Mouse (Mus musculus) brain, embryonic 14.5 days (tissue): ENCODE measurements around the gene Bcl10. TPM values are rescaled to one million over a fixed set of nuclear protein-coding genes. Genes with fewer than 3 reads are reported as not detected.
"Not testable (repeated sequence)": the region's sequence is repeated elsewhere in the genome, so short reads cannot be mapped to it uniquely, and the experiment has no call there.

Source experiments
- DNase-seq: peaks from one replicate; pipeline ENCODE4 v3.0.0-alpha.2; 2011; ENCODE audit warnings: low read depth
- CTCF ChIP-seq: fragments of 200-500 bp; IDR thresholded peaks from 2 replicates; pipeline ENCODE4 v1.5.1; 2012; ENCODE audit warnings: inconsistent platforms, mild to moderate bottlenecking, moderate library complexity, borderline replicate concordance; ENCODE audit not compliant: insufficient read depth, insufficient read length; ENCODE audit errors: extremely low read depth
- POLR2A ChIP-seq: fragments of 200-500 bp; IDR thresholded peaks from 2 replicates; pipeline ENCODE4 v1.6.1; 2012; ENCODE audit warnings: mild to moderate bottlenecking, inconsistent platforms, borderline replicate concordance; ENCODE audit not compliant: poor library complexity, insufficient read depth, insufficient read length, severe bottlenecking; ENCODE audit errors: extremely low read depth
- polyA plus RNA-seq: library from polyadenylated mRNA; depleted of rRNA; stranded (reverse); fragments of >200 nt; gene quantifications from 2 replicates; pipeline ENCODE4 v1.2.3, GENCODE M21; 2012; rRNA removed

Gene Bcl10
- polyA plus RNA-seq, 1 experiment, result 19.0 TPM

GRCm38 (mm10) chr3:145953411-145953810 is 30.8 kb downstream of the Bcl10 start:
- no peak for DNase-seq
- no peak for TF ChIP-seq CTCF
- no peak for TF ChIP-seq POLR2A

- TF ChIP-seq CTCF, result no peak
- no peak for TF ChIP-seq POLR2A
- DNase-seq, result no peak
These were observed 37.2 kb downstream of the Bcl10 start for GRCm38 (mm10) chr3:145959824-145960223.

DNA sequence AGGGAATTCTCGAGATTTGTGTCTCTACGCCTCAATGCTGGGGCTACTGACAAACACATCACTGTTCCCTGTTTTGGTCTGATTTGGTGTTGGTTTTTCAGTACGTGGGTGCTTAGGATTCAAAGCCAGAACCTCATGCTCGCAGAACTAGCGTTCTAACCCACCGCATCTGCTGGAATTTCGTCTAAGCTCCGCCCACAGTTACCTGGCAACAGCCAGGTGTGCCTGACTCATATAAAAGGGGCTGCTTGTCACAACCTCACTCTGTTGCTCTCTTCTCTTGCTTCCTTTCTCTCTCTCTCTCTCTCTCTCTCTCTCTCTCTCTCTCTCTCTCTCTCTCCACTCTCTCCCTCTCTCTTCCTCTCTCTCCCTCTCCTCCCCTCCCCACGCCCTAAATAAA is 39.8 kb downstream of the Bcl10 start:
- TF ChIP-seq CTCF, result no peak
- no peak for TF ChIP-seq POLR2A
- DNase-seq, result no peak

DNA sequence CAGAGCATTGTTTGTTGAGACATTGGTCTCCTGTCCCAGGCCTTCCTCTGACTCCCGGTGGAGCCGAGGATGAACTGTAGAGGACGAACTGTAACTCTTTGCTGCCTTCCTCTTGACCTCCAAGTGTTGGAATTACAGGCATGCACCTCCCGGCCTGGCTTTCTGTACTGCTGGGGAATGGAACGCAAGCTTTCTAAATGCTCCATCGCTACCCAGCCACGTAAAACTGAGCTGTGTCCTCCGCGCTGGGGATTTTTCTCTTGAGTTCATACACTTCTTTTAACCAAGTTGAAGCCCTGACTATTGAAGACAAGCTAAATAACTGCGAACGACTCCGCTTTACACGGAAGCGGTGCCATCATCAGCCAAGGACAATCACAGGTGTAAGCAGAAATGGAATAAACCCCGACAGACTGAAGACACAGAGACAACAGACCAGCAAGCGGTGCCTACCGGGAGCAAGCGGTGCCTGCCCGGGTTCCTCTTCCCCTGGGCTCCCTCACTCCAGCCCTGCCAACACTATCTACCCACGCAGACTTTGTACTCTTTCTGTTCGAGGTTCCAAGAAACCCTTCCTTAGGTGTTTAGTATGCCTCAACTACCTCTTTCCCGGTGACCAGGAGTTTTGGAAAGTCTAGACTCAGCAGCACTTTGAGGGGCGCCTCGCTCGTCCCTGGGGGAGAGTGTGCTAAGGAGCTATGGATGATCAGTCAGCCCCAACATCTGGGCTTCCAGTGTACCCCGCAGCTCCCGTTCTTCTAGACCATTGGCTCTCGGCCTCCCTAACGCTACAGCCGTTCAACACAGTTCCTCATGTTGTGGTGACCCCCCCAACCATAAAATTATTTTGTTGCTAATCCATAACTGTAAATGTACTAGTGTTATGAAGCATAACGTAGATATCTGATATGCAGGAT is 40.8 kb downstream of the Bcl10 start:
- DNase-seq, result no peak
- TF ChIP-seq CTCF (no peak), POLR2A (no peak)

DNA sequence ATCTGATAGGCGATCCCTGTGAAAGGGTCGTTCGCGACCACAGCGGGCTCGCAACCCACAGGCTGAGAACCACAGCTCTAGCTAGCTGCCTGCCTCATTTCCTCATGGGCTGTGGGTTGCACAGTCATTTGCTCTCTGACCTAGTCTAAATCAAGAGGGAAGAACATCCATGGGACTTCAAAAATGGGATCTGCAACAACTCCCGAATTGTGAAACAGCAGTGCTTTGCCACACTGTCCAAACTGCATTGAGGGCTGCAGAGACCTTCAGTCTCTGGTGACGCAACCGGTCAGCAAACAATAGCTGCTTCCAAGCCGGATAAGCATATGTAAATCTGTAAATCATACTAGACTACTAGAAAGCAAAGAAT is 41.4 kb downstream of the Bcl10 start:
- DNase-seq, result peak; percentile 65
- TF ChIP-seq POLR2A, result no peak
- no peak for TF ChIP-seq CTCF

DNA sequence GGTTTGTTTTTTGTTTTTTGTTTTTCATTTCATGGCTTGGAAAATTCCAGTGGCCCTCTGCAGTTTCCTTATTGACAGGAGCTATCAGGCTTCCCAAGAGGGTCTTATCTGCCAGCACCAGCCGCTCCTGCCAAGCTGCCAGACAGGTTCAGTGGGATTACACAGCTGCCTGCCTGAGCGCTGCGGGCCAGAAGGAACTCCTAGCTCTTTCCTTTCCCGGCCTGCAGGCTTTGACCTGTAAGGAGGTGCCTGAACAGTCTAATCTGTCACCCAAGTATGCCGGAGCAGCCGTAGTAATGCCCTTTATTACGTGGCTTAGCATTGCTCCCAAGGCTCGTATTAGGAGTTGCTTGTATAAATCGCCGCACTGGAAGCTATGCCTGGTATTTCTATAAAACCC is 41.9 kb downstream of the Bcl10 start:
- TF ChIP-seq POLR2A, result no peak
- no peak for TF ChIP-seq CTCF
- peak; percentile 82 for DNase-seq

DNA sequence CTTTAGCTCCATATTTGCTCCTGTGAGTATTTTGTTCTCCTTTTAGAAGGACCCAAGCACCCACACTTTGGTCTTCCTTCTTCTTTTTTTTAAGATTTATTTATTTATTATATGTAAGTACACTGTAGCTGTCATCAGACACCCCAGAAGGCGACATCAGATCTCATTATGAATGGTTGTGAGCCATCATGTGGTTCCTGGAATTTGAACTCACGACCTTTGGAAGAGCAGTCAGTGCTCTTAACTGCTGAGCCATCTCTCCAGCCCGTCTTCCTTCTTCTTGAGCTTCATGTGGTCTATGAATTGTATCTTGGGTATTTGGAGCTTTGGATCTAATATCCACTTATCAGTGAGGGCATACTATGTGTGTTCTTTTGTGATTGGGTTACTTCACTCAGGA is 43.0 kb downstream of the Bcl10 start:
- DNase-seq, result not testable (repeated sequence)

DNA sequence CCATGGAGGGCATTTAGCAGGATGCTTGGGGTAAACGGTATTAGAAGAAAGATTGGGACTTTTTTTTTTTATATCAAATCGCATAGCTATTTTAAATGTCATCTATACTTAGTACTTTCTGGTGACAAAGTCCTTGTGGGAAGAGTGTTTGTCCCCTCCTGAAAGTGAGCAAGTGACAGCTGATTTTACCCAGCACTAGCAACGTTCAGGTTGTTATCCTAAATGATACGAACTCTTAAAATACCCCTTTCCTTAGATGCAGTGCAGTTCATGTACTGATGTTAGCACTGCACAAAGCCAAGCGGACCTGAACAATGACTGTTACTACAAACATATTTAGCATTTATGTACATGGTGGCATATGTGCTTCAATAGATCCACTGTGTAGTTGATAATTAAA is 44.2 kb downstream of the Bcl10 start:
- TF ChIP-seq CTCF (no peak), POLR2A (no peak)
- no peak for DNase-seq

DNA sequence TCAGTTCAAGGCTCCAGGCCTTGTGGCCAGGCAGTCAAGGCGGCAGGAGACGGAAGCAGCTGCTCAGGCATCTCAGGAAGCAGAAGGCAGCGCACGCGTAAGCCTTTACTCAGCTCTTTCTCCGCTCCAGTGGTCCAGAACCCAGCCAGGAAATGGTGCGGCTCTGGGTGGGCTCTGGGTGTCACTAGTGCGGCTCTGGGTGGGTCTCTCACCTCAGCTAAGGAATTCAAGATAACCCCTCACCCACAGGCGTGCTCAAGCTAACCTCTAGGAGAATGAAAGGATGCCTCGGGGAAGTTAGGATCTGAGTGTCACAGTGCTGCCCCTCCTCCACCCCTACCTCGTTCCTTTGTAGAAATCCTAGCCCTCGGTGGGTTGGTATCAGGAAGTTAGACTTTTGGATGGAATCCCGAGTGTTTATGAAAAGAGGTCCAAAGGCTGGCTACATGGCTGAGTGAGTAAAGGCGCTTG is 46.5 kb downstream of the Bcl10 start:
- DNase-seq, result no peak
- TF ChIP-seq POLR2A (no peak), CTCF (no peak)

DNA sequence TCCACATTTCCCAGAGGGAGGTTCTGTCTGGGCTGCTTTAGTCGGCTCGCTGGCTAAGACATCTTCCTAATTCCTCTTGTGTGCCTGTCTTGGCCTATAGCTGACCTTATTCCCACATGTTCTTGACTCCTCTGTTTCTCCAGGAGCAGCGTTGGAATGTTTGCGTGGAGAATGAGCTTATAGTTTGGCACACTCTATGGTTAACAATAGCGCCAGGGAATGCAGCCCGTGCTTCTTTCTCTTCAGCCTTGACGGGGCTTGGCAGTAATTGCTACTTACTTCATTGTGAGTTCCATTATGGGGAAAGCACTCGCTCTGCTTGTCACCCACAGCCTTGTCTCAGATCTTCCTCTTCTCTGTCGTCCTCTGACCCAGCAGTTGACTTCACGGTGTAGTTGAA is 48.9 kb downstream of the Bcl10 start:
- peak; percentile 65 for DNase-seq
- TF ChIP-seq POLR2A, result no peak
- no peak for TF ChIP-seq CTCF

GRCm38 (mm10) chr3:145974986-145975385 is 52.4 kb downstream of the Bcl10 start:
- no peak for TF ChIP-seq CTCF
- TF ChIP-seq POLR2A, result no peak
- no peak for DNase-seq

Other genes starting within 250 kb of the Bcl10 start
- 81.7 and 89.4 TPM in 2 replicates for gene Ddah1, start 164.1 kb upstream of the Bcl10 start, polyA plus RNA-seq
- 41.1 and 46.6 TPM in 2 replicates for gene 2410004B18Rik, start 15.2 kb downstream of the Bcl10 start, polyA plus RNA-seq
- 1.9 and 3.0 TPM in 2 replicates for gene Syde2, start 65.1 kb downstream of the Bcl10 start, polyA plus RNA-seq
- 1.2 and 2.1 TPM in 2 replicates for gene Wdr63, start 185.3 kb downstream of the Bcl10 start, polyA plus RNA-seq
- gene Mcoln3, start 194.6 kb downstream of the Bcl10 start, polyA plus RNA-seq, result 0.52 and 0.73 TPM in 2 replicates
- 0.09 and 0.19 TPM in 2 replicates for gene Mcoln2, start 227.0 kb downstream of the Bcl10 start, polyA plus RNA-seq